Mouse (Mus musculus): ENCODE measurements around the gene Gm21994. TPM values are rescaled to one million over a fixed set of nuclear protein-coding genes. Genes with fewer than 3 reads are reported as not detected.
"Not testable (repeated sequence)": the region's sequence is repeated elsewhere in the genome, so short reads cannot be mapped to it uniquely, and the experiment has no call there.

The Gm21994 gene
- polyA plus RNA-seq (2016; fragmentation: Nextera tagmentation; extraction: Ambion mirVana), result 4.1 and 5.0 TPM in 2 replicates

DNA sequence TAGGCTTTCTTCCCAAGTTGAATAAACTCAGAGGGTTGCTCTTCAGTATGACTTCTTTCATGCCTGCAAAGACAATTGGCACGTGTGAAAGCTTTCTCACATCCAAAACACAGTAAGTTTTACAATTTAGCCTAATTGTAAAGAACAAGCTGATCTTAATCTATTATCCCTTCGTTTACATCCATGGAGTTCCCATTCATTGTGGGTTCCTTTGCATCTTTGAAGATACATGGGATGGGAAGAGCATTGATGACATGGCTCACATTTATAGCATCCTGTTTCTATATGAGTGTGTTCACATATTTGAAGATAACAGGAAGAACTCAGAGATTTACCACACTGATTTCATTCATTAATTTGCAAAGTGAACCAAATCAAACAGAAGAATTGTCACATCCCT, at the start of gene Gm21994:
Gene Gm21994, minus strand, starts transcription at position 101 of the 400 bp plus-strand sequence.
- not testable (repeated sequence) for H3K9me3 ChIP-seq; H3K4me1 ChIP-seq; H3K36me3 ChIP-seq; H3K4me2 ChIP-seq (replicated peaks); ATAC-seq (ENCODE audit: low FRiP score, low read depth); H3K27me3 ChIP-seq; H3K27ac ChIP-seq (replicated peaks); H3K4me3 ChIP-seq; H3K9ac ChIP-seq (replicated peaks)
- 62% methylated on average over 2 of the region's 2 CpGs for WGBS

DNA sequence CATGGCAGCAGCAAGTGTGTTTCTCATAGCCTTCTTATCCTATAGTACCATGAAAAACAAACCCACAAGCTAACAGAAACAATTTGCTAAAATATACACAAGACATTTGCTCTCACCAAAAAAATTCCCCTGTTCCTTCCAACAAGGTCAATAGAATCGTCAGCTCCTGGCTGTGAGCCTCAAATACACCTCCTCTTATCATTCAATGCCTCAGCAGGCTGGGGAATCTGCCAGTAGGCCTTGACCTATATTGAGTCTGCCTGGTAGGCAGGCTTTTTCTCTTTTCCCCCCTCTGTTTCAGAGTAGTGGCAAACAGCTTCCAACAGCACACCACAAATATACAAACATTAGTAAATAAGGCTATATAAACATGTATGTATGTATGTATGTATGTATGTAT, 43.7 kb upstream of the Gm21994 start:
- WGBS, result 56% methylated on average over 1 of the region's 1 CpGs
- ATAC-seq (ENCODE audit: low FRiP score, low read depth), result no peak

DNA sequence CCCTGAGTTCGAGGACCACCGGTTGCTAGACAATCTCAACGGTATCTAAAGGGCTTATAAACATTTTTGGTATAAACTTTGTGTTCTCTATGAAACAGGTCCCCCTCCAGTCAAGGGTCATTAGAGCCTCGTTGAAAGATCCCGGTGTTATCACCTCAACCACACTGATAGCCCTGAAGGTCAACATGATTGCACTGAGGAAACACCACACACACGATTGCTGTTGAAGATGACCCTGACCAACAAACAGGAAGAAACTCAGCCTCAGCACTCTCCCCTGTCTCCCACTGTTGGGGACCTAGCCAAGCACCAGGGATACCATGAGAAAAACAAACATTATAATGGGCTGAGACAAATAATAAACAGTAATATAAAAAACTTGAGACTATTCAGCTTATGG, 38.3 kb upstream of the Gm21994 start:
- Histone ChIP-seq H3K4me1 (no peaks in the 10 kb centered on the region), H3K27me3 (no peaks in the 10 kb centered on the region), H3K9me3 (no peaks in the 10 kb centered on the region), H3K36me3 (no peaks in the 10 kb centered on the region), H3K9ac (replicated peaks) (no peak overlapping the region), H3K4me2 (replicated peaks) (no peak overlapping the region), H3K27ac (replicated peaks) (no peak overlapping the region), H3K4me3 (no peak overlapping the region)
- ATAC-seq (ENCODE audit: low FRiP score, low read depth), result no peak
- 91% methylated on average over 6 of the region's 6 CpGs for WGBS

More for the DNA sequence above, 43.7 kb upstream of the Gm21994 start:
- Histone ChIP-seq H3K27me3 (no peaks in the 10 kb centered on the region), H3K27ac (replicated peaks) (no peak overlapping the region), H3K9ac (replicated peaks) (no peak overlapping the region), H3K4me3 (no peak overlapping the region), H3K4me2 (replicated peaks) (no peak overlapping the region), H3K4me1 (no peaks in the 10 kb centered on the region), H3K9me3 (no peaks in the 10 kb centered on the region), H3K36me3 (no peaks in the 10 kb centered on the region)

DNA sequence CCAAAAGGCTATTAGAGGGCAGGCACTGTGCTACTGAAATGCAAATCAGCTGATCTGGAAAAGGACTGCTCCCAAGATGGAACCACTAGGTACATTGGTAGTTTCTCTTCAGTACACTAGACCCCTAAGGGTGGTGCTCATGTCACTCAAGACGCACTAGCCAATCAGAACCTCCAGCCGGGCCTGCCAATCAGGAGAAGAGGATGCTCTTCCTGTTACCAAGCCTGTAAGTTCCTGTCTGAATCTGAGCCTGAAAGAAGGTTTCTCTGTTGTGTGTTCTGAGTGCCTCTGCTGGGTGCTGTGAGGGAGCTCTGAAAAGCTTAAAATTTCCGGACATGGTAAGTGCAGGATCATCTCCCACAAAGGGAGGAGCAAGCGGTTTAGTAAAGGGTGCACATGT, 1.9 kb upstream of the Gm21994 start, which contains the start of gene Gm14124:
Gene Gm14124, plus strand, starts transcription at position 227 of the 400 bp plus-strand sequence.
- not testable (repeated sequence) for ATAC-seq (ENCODE audit: low FRiP score, low read depth); H3K9ac ChIP-seq (replicated peaks); H3K4me1 ChIP-seq; H3K27me3 ChIP-seq; H3K4me2 ChIP-seq (replicated peaks); H3K9me3 ChIP-seq; H3K4me3 ChIP-seq; H3K36me3 ChIP-seq; H3K27ac ChIP-seq (replicated peaks)
- 77% methylated on average over 4 of the region's 4 CpGs for WGBS

DNA sequence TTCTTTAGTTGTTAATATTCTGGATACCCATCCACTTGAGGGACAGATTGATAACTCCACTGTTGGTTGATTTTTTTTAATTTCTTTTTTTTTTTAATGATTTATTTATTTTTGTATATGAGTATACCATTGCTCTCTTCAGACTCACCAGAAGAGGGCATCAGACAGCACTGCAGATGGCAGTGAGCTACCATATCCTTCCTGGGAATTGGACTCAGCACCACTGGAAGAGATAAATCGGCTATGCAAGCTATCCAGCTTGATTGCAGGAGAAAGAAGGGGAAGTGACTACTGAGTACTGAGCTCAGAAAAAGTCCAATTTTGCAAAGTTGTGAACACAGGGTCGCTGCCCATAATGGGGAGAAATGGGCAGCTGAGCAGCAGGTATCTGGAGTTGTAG, 1.5 kb upstream of the Gm21994 start:
- not testable (repeated sequence) for H3K9ac ChIP-seq (replicated peaks); H3K27me3 ChIP-seq; ATAC-seq (ENCODE audit: low FRiP score, low read depth); H3K4me1 ChIP-seq; H3K4me2 ChIP-seq (replicated peaks); H3K36me3 ChIP-seq; H3K9me3 ChIP-seq; H3K4me3 ChIP-seq; H3K27ac ChIP-seq (replicated peaks)
- 68% methylated on average over 2 of the region's 2 CpGs for WGBS

DNA sequence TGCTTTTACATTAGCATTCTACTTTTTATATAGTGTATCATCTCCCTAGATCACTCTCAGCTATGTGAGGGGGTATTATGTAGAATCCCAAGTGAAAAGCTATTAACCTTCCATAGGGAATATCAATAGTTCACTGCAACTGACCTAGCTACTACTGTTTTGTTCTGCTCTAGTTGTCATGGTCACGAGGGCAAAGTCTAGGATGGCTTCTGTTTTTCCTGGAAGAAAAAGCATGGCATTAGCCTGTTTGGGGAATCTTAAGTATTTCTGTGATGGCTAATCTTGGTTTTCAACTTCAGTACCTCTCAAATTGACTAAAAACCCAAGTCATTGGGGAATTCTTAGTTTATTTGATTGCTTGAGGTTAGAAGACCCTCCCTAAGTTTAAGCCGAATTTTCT, 12.2 kb downstream of the Gm21994 start:
- 88% methylated on average over 2 of the region's 2 CpGs for WGBS
- Histone ChIP-seq H3K27me3 (no peaks in the 10 kb centered on the region), H3K36me3 (peaks cover 7% of the 10 kb centered on the region), H3K4me1 (no peaks in the 10 kb centered on the region), H3K9me3 (peaks cover 36% of the 10 kb centered on the region), H3K4me2 (replicated peaks) (no peak overlapping the region), H3K9ac (replicated peaks) (no peak overlapping the region), H3K4me3 (no peak overlapping the region), H3K27ac (replicated peaks) (no peak overlapping the region)
- no peak for ATAC-seq (ENCODE audit: low FRiP score, low read depth)

DNA sequence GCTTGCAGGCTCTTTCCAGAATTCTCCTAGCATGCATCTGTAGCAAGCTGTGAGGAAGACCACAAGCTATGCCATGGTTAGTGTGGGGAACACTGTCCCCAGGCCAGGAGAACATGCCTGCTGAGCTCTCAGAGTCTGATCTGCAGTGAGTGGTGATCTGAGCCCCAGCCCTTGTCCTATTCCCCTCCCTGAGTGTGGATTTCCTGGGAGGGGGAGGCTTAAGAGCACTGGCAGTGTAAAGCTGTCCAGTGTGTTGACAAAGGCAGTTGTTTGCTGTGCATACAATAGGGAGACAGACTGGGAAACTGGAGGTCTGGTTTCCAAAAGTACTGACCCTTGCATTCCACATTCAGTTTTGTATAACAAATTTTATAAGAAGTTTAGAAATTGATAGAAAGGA, 32.1 kb downstream of the Gm21994 start:
- not testable (repeated sequence) for ATAC-seq (ENCODE audit: low FRiP score, low read depth)

DNA sequence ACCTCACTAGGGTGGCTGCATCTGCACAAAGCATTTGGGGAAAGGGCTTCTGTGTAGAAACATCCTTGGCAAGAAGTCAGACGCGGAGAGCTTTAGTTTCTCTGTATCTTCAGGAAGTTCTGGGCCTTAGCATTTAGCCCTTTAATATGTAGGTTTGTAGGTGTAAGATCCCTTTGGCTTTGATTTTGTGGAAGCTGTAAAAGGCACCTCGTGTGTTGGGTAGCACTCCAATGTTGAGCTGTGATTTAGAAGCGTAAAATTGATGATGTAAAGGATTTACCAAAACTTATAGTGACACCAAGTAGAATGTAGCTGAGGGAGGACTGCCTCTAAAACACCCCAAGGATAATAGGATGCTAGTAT, 37.0 kb downstream of the Gm21994 start:
- not testable (repeated sequence) for ATAC-seq (ENCODE audit: low FRiP score, low read depth); H3K27ac ChIP-seq (replicated peaks)
- 24% methylated on average over 4 of the region's 4 CpGs for WGBS

More for the DNA sequence above, 32.1 kb downstream of the Gm21994 start:
- not testable (repeated sequence) for H3K4me2 ChIP-seq (replicated peaks); H3K27me3 ChIP-seq; H3K36me3 ChIP-seq; H3K9ac ChIP-seq (replicated peaks); H3K9me3 ChIP-seq; H3K4me3 ChIP-seq; H3K27ac ChIP-seq (replicated peaks); H3K4me1 ChIP-seq

DNA sequence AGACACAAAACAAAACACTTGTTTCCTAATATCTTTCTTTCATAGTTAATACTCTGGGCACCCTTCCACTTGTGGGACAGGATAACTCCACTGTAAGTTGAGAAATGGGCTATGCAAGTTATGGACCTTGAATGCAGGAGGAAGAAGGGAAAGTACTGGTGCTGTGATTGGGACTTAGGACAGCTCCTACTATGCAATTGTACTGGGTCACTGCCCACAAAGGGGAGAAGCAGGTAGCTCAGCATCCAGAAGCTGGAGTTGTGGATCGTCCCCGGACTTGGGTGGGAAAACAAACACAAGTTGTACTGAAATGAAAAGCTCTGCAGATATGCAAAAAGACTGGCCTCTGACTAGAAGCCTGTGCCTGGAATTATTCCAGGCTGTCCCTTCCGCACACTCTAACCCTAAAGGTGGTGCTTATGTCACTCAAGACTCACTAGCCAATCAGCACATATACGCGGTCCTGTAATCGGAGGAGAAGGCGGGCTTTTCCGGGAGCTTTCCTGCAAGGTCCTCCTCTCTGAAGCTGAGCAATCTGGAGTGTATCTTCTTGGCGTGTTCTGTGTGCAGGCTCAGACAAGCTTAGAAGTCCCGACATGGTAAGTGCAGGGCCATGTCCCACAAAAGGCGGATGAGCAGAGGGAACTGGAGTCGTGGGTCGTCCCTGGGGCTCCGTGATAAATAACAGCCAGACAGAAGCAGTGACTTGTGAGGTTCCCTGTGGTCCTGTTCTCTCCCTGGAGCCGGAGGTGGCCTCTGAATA, 37.6 kb downstream of the Gm21994 start, which contains the start of gene Zfp937:
Gene Zfp937, plus strand, starts transcription at position 474 of the 763 bp plus-strand sequence.
- ATAC-seq (ENCODE audit: low FRiP score, low read depth), result peak; percentile 100
- peak within 1 kb of the TSS; percentile 48 for H3K4me2 ChIP-seq (replicated peaks)
- not testable (repeated sequence) for H3K27me3 ChIP-seq; H3K27ac ChIP-seq (replicated peaks); H3K9me3 ChIP-seq; H3K36me3 ChIP-seq; H3K4me1 ChIP-seq
- WGBS, result 3% methylated on average over 15 of the region's 15 CpGs
- peak within 1 kb of the TSS; percentile 47 for H3K4me3 ChIP-seq
- H3K9ac ChIP-seq (replicated peaks), result peak within 1 kb of the TSS; percentile 37

More for the DNA sequence above, 37.0 kb downstream of the Gm21994 start:
- H3K4me3 ChIP-seq, result peak overlapping the region; percentile 47
- not testable (repeated sequence) for H3K36me3 ChIP-seq, H3K4me1 ChIP-seq, H3K9me3 ChIP-seq, H3K27me3 ChIP-seq
- H3K9ac ChIP-seq (replicated peaks), result peak overlapping the region; percentile 37
- H3K4me2 ChIP-seq (replicated peaks), result peak overlapping the region; percentile 48

Other genes with a start within 250 kb of the Gm21994 start
- 6.8 and 8.2 TPM in 2 replicates for gene Zfp120, start 118.9 kb downstream of the Gm21994 start, polyA plus RNA-seq (2016; fragmentation: Nextera tagmentation; extraction: Ambion mirVana)
- gene Gm10770, start 75.9 kb downstream of the Gm21994 start, polyA plus RNA-seq (2016; fragmentation: Nextera tagmentation; extraction: Ambion mirVana), result not detected in 2 replicates
- gene Gm14139, start 73.8 kb downstream of the Gm21994 start, polyA plus RNA-seq (2016; fragmentation: Nextera tagmentation; extraction: Ambion mirVana), result not detected in 2 replicates
- gene Zfp937, start 37.5 kb downstream of the Gm21994 start, polyA plus RNA-seq (2016; fragmentation: Nextera tagmentation; extraction: Ambion mirVana), result 10.2 and 10.6 TPM in 2 replicates
- not detected in 2 replicates for gene Gm14124, start 1.9 kb upstream of the Gm21994 start, polyA plus RNA-seq (2016; fragmentation: Nextera tagmentation; extraction: Ambion mirVana)
- gene Gm10130, start 68.1 kb upstream of the Gm21994 start, polyA plus RNA-seq (2016; fragmentation: Nextera tagmentation; extraction: Ambion mirVana), result 1.3 and 1.4 TPM in 2 replicates
- gene 3300002I08Rik, start 107.2 kb upstream of the Gm21994 start, polyA plus RNA-seq (2016; fragmentation: Nextera tagmentation; extraction: Ambion mirVana), result 11.3 and 11.8 TPM in 2 replicates
- gene Zfp442, start 195.9 kb upstream of the Gm21994 start, polyA plus RNA-seq (2016; fragmentation: Nextera tagmentation; extraction: Ambion mirVana), result 9.4 and 9.8 TPM in 2 replicates
- gene Zfp345, start 229.5 kb upstream of the Gm21994 start, polyA plus RNA-seq (2016; fragmentation: Nextera tagmentation; extraction: Ambion mirVana), result not detected in 2 replicates

Measured in midbrain, embryonic 12.5 days (tissue).